15 mouse cellular contexts compared by ENCODE assay signal in the genomic region with DNA sequence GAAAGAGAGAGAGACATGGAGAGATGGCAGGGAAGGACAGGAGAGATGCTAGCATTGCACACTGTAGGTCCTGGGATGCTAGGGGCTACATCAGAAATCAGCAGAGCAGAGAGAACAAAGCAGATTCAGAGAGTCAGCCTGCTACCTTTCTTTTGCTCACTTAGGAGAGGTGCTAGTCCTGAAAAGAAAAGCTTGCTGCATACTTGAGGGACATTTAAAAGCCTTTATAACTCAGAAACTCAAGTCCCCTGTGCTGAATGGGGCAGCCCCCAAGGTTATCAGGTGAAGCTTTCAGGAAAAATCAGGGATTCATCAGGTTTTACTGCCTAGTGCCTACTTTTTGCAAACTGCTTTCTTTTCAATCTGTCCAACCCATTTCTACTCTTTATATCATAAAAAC.
"Had no signal": no experiment of that assay in that cellular context is flagged by ENCODE, and none has a peak within 500 bp of the region (broad histone marks: within the 10 kb centered on the region; RNA-seq: fewer than 3 reads in every experiment).

No protein-coding gene starts in this region.

- H3K27ac ChIP-seq: neural tube, embryonic 12.5 days; neural tube, embryonic 13.5 days; neural tube, embryonic 15.5 days; stomach, embryonic 15.5 days; stomach, postnatal 0 days had no signal

- H3K9ac ChIP-seq: neural tube, embryonic 12.5 days; neural tube, embryonic 13.5 days; neural tube, embryonic 15.5 days; stomach, embryonic 15.5 days had no signal

- H3K9me3 ChIP-seq: neural tube, embryonic 12.5 days; neural tube, embryonic 13.5 days; neural tube, embryonic 15.5 days; stomach, embryonic 15.5 days had no signal

- H3K36me3 ChIP-seq: neural tube, embryonic 12.5 days; neural tube, embryonic 15.5 days; stomach, embryonic 15.5 days had no signal

- DNase-seq: retina, postnatal 1 day; right cerebral cortex, postnatal 14 days; right cerebral cortex, postnatal 25 days; right cerebral cortex, postnatal 4 days; spleen, adult 18-20 months; thymus, adult 18-20 months; thymus, adult 2 months; thymus, postnatal 25 days; thymus, postnatal 36 days; thymus, postnatal 4 days had no signal

- H3K4me1 ChIP-seq: neural tube, embryonic 12.5 days; stomach, embryonic 15.5 days had no signal

- H3K4me3 ChIP-seq: neural tube, embryonic 12.5 days; neural tube, embryonic 13.5 days; neural tube, embryonic 15.5 days; stomach, embryonic 15.5 days had no signal
